Mouse (Mus musculus) T-helper 1 cell (primary cell): ENCODE measurements around the gene Tns3.
"Not testable (repeated sequence)": the region's sequence is repeated elsewhere in the genome, so short reads cannot be mapped to it uniquely, and the experiment has no call there.

ENCODE experiments used
- in situ Hi-C: fragments of 300-600 bp; cut with MboI, MseI; formaldehyde crosslinking; loops from one replicate; pipeline ENCODE4 v1.15.1; 2025; ENCODE audit warnings: high pct_unique_total_duplicates

Tns3 gene

GRCm38 (mm10) chr11:8622668-8623067 is 41.7 kb downstream of the Tns3 start:
- in situ Hi-C loops, result no loop called here

DNA sequence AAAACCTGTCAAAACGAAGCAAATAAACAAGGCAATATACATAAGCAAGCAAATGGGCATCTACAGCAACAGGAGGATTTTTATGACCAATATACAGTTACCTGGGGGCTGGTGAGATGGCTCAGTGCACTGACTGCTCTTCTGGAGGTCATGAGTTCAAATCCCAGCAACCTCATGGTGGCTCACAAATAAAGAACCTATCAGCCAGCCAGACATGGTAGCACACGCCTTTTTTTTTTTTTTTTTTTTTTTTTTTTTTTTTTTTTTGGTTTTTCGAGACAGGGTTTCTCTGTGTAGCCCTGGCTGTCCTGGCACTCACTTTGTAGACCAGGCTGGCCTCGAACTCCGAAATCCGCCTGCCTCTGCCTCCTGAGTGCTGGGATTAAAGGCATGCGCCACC is 45.2 kb downstream of the Tns3 start:
- in situ Hi-C loops, result not testable (repeated sequence)

GRCm38 (mm10) chr11:8618301-8618700 is 46.0 kb downstream of the Tns3 start:
- in situ Hi-C loops, result no loop called here

- in situ Hi-C loops, result no loop called here
These were observed 48.9 kb downstream of the Tns3 start for GRCm38 (mm10) chr11:8615436-8615835.

- in situ Hi-C loops, result no loop called here
These were observed 53.9 kb downstream of the Tns3 start for GRCm38 (mm10) chr11:8610456-8610855.

- in situ Hi-C loops, result no loop called here
These were observed 54.5 kb downstream of the Tns3 start for GRCm38 (mm10) chr11:8609873-8610272.

GRCm38 (mm10) chr11:8607123-8607522 is 57.2 kb downstream of the Tns3 start:
- in situ Hi-C loops, result no loop called here

- in situ Hi-C loops, result no loop called here
These were observed 59.4 kb downstream of the Tns3 start for GRCm38 (mm10) chr11:8604789-8605569.

GRCm38 (mm10) chr11:8602606-8603005 is 61.7 kb downstream of the Tns3 start:
- in situ Hi-C loops, result no loop called here

DNA sequence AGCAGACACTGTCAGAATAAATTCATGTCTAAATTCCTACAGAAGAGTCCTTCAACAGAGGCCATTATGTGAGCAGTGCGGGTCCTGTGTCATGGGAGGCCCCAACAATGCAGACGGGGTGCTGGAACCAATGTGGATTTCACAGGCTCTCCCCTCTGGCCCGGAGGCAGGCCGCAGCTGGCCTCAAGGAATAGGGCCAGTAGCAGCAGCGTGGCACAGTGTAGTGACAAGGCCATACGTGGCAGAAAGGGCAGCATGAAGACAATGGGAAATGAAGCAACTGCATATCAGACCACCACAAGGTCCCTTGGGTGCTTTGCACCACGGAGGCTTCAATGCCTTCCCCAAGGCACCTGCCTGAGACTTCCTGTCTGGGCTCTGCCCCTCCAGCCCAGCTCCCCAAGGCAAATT is 62.9 kb downstream of the Tns3 start:
- in situ Hi-C loops, result no loop called here

GRCm38 (mm10) chr11:8595642-8596041 is 68.7 kb downstream of the Tns3 start:
- in situ Hi-C loops, result no loop called here

DNA sequence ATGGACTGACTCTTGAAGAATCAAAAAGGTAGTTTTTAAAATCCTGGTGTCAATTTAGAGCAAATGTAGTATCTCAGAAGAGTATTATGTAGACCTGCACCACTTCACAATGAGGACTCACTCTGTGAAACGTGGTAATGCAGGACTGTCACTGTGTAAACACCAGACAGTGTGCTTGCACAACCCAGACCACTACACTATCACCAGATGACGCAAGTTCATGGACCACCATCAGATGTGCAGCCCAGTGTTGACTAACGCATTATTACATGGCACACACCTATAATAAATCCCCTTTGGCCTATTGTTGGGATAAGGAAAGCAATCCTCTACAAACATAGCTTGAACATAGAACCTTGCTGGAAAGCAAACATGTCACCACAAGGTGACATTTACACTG is 71.2 kb downstream of the Tns3 start:
- in situ Hi-C loops, result no loop called here

DNA sequence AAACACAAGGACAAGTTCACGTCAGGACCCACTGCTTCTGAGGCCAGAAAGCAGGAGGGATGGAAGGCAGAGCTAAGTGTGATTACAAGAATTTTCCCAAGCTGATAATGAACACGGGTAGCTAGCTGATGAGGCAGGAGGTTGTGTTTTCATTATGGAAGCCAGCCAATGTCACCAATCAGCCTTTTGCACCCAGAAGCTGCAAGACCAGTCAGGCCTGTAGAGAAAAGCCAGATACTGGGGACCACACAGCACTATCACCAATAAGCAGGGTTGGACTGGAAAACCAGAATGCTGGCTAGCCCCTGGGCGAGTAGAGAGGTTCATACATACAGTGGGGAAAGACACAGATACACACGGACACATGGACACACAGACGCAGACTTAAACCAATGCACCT is 73.1 kb downstream of the Tns3 start:
- in situ Hi-C loops, result no loop called here

DNA sequence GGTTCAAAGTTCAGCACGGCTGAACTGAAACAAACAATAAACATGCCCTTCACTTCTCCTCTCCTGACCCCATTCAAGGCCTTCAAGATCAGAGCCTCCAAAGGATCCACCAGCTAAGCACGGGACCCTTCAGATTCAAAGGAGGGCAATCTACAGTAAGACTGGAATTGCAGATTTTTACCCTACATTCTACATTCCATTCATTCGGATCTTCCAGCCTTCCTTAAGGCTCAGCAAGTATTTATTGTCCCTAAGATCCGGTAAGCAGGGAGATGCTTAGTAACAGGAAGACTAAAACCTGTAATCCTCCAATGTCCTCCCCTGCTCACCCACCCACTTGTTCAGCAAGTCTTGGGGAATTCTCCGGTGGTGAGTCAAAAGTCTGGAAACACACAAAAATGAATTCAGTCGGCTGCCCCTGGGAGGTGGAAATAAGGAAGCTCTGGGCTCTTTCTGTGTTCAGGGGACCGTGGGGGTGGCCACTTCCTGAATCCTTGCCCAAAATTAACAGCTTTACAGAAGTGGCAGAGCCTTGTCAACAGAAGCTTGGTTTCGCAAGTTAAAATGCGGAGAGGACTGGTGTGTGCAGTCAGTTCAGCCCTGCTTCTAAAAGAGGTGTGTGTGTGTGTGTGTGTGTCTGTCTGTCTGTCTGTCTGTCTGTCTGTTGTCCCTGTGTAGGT is 75.0 kb downstream of the Tns3 start:
- in situ Hi-C loops, result no loop called here

DNA sequence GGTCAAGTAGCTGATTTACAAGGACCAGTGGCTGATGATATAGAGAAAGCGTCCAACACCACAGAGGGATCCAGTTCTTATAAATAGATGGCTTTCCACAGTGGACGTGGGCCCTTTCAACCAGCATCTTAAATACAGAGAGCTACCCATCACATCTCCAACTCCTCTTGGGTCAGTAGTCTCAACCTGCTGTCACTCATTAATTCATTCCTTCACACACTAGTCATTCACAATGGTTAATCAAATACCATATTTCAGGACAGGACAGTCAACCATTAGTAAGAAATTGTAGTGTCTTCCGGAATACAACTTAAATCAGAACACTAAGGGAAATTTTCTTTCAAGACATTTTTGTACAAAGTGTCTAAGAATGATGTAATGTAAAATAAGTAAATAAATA is 76.4 kb downstream of the Tns3 start:
- in situ Hi-C loops, result no loop called here

GRCm38 (mm10) chr11:8586996-8587644 is 77.2 kb downstream of the Tns3 start:
- in situ Hi-C loops, result no loop called here

- in situ Hi-C loops, result no loop called here
These were observed 78.0 kb downstream of the Tns3 start for GRCm38 (mm10) chr11:8586374-8586773.

DNA sequence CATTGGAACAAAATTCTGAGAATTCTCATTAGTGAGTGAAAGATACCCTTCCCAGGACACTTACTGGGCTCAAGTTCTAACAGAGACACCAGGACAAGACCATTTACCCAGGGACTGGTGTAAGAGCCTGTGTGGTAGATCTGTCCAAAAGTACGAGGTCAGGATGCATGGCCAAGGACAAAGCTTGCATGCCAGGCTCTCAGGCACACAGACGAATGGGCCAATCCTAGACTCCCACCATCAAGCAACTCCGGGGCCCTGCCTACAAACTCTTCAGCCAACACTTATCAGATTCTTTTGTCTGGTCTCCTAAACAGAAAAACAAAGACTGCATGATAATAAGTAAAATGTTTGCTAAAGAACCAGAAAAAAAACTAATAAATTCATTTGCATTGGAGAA is 78.6 kb downstream of the Tns3 start:
- in situ Hi-C loops, result no loop called here

DNA sequence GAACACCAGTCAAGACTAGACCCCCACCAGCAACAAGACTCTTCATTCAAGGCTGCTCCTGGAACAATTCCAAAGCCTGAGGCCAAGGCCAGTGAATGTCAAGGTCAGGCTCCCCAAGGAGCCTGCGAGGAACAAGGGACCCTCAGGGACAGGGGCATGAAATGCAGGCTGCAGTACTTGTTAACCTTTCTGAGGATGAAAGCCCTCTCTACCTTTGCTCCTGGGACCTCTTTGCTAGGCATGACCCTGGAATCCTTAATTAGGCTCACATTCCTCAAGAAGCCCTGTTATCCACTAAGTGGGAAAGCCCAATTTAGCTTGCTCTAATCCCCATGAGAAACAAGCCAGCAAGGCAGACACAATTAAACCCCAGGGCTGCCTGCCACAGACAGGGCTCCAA is 79.4 kb downstream of the Tns3 start:
- in situ Hi-C loops, result no loop called here

- in situ Hi-C loops, result no loop called here
These were observed 80.0 kb downstream of the Tns3 start for GRCm38 (mm10) chr11:8584307-8584706.

DNA sequence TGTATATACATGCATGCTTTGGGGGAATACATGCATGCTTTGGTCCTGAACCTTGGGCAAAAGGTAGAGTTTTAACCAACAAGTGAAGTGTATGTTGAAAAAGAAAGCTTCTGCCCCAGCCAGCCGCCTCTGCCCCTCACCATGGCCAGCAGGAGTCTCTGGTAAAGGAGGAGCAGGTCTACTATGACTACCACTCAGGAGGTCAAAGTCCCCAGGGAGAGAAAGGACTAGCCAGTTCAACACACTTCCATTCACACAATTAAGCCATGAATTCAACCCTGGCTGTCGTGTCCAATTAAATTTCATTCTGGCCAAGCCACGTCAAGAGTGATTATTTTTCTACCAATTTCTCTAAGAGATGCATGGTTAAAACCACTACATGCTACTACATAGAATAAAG is 81.2 kb downstream of the Tns3 start:
- in situ Hi-C loops, result no loop called here

DNA sequence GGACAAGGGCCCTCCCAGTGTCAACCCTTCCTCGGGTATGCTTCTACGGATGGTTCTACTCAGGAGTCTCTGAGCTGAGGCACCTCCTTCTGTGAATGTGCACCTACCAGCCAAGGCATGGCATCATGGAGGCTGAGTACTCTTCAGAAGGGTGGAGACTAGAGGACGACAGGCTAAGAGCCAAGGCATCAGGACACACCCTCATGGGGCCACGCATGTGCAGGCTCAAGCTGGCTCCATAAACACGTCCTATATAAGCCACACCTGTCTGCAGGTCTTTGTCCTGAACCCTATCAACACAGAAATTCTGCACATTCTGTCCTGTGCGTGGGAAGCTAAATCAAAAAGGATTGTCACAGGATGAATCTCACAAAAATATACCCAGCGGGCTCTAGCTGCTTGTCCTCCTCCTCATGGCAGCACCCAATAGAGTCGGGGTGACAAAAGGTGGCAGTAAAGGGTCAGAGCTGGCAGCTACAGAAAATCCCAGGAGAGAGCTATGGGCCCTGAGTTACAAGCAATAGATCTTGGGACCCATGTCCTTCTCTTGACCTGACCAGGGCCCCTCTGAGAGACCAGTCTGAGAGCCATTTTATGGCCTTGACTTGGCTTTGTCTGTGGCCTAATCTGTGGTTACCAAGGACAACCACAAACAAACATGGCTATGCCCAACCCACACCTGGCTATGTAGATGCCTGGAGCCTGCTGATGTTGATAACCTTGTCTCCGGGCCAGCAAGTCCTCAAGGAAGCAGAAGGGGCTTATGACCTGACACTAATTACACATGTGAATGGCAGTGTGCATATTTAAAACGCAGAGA is 82.0 kb downstream of the Tns3 start:
- in situ Hi-C loops, result no loop called here
